Mouse (Mus musculus) myocyte (in vitro differentiated cells): ENCODE data around the gene Asl.

ENCODE experiments used
- E2F4 ChIP-seq: IDR thresholded peaks from one replicate; pipeline ENCODE4 v1.6.1; 2011; ENCODE audit warnings: mild to moderate bottlenecking, control low read depth, moderate library complexity; ENCODE audit not compliant: insufficient read depth
- POLR2A ChIP-seq: IDR thresholded peaks from one replicate; pipeline ENCODE4 v1.6.1; 2011; ENCODE audit warnings: low read depth, mild to moderate bottlenecking, control low read depth, moderate library complexity; ENCODE audit not compliant: insufficient read length
- REST ChIP-seq: IDR thresholded peaks from one replicate; pipeline ENCODE4 v1.6.1; 2011; ENCODE audit warnings: mild to moderate bottlenecking, control low read depth, moderate library complexity; ENCODE audit not compliant: insufficient read depth, insufficient read length

DNA sequence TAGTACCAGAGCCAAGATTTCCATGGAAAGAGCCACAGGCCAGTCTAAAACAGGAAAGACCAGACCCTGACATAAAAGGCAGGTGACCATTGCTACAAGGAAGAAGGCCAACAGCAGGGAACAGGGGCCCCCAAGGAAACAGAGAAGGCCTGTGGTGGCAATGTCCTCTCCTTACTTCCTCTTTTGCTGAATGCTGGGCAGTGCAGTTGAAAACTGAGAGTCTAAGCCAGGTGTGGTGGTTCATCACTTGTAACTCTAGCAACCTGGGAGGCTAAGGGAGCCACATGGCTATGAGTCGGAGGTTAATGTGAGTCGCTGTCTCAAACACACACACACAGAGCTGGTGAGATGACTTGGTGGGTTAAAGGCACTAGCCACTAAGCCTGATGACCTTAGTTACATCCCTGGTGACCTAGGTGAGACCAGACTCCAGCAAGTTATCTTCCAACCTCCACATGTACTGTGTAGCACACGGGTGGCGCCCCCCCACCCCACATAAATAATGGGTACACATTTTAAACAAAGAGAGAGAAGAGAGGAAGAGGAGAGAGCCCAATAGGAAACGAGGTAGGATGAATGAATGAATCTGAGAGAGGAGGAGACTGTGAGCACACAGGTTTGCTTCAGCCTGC, 27.6 kb downstream of the Asl start:
- TF ChIP-seq E2F4 = no peak
- TF ChIP-seq REST = no peak
- TF ChIP-seq POLR2A = no peak
